Mouse (Mus musculus) lung, embryonic 14.5 days (tissue): ENCODE measurements around the gene Myo1e. TPM values are rescaled to one million over a fixed set of nuclear protein-coding genes. Genes with fewer than 3 reads are reported as not detected.
A peak's percentile ranks its signal among the peaks of the same experiment; 100 is the strongest.

Experiments
- ATAC-seq: fragments of 200-750 bp; cut with Nextera tagmentation; 2 replicates; pipeline ENCODE4 v1.8.0; 2017; ENCODE audit warnings: mild to moderate bottlenecking, moderate TSS enrichment, moderate library complexity; ENCODE audit not compliant: insufficient read depth
- DNase-seq: peaks from one replicate; pipeline ENCODE4 v3.0.0-alpha.2; 2015
- H3K27ac ChIP-seq: fragments of 300-500 bp; sonication (generic); 2 replicates; pipeline ENCODE4 v1.5.1; 2014; ENCODE audit warnings: low read depth, mild to moderate bottlenecking, moderate library complexity
- H3K27me3 ChIP-seq: fragments of 300-500 bp; sonication (generic); 2 replicates; pipeline ENCODE4 v1.6.1; 2014; ENCODE audit warnings: low read length, control low read depth; ENCODE audit not compliant: insufficient read depth
- H3K36me3 ChIP-seq: fragments of 300-500 bp; sonication (generic); 2 replicates; pipeline ENCODE4 v1.6.1; 2014; ENCODE audit warnings: control low read depth; ENCODE audit not compliant: insufficient read depth
- H3K4me1 ChIP-seq: fragments of 300-500 bp; sonication (generic); 2 replicates; pipeline ENCODE4 v1.6.1; 2014; ENCODE audit warnings: antibody characterized with exemption, control low read depth; ENCODE audit not compliant: insufficient read depth
- H3K4me2 ChIP-seq: fragments of 300-500 bp; sonication (generic); 2 replicates; pipeline ENCODE4 v1.6.1; 2014; ENCODE audit warnings: mild to moderate bottlenecking
- H3K4me3 ChIP-seq: fragments of 300-500 bp; sonication (generic); 2 replicates; pipeline ENCODE4 v1.5.1; 2014; ENCODE audit warnings: low read depth, low read length
- H3K9ac ChIP-seq: fragments of 300-500 bp; sonication (generic); 2 replicates; pipeline ENCODE4 v1.6.1; 2014
- H3K9me3 ChIP-seq: fragments of 300-500 bp; sonication (generic); 2 replicates; pipeline ENCODE4 v1.6.1; 2016; ENCODE audit warnings: low read depth, low read length, control low read depth
- CTCF ChIP-seq: IDR thresholded peaks from 2 replicates; pipeline ENCODE4 v1.5.1; 2016; ENCODE audit warnings: antibody characterized with exemption, low read depth
- WGBS: fragments of 180-500 bp; shearing (Covaris S2); extraction: QIAGEN DNeasy Blood & Tissue Kit; methylation state at CpG from one replicate; pipeline ENCODE4 v1.1.7; 2014; 5-methylcytosine and 5-hydroxymethylcytosine counted together
- polyA plus RNA-seq: library from polyadenylated mRNA; unstranded; fragments of >200 nt; fragmentation: Nextera tagmentation; extraction: Ambion mirVana; gene quantifications from 2 replicates; pipeline ENCODE4 v1.2.1, GENCODE M21; 2014

The Myo1e gene
- polyA plus RNA-seq, 1 experiment from 2014 or later: 31.4 TPM

GRCm38 (mm10) chr9:70282107-70282506, 75.0 kb downstream of the Myo1e start:
- Histone ChIP-seq H3K4me1 (0 out of 2 replicates have a peak, but pooled peaks cover 2% of the 10 kb centered on the region), H3K9me3 (no peaks in the 10 kb centered on the region), H3K9ac (no peak overlapping the region), H3K4me3 (no peak overlapping the region), H3K36me3 (no peaks in the 10 kb centered on the region), H3K4me2 (no peak overlapping the region), H3K27me3 (no peaks in the 10 kb centered on the region), H3K27ac (no peak overlapping the region)
- DNase-seq: no peak
- no peak for TF ChIP-seq CTCF
- 80% methylated on average over 8 of the region's 8 CpGs for WGBS
- ATAC-seq: no peak

GRCm38 (mm10) chr9:70283151-70283550, 76.0 kb downstream of the Myo1e start:
- 81% methylated on average over 4 of the region's 4 CpGs for whole genome bisulfite sequencing
- no peak overlapping the region for H3K4me2 ChIP-seq
- H3K9me3 ChIP-seq: no peaks in the 10 kb centered on the region
- H3K27me3 ChIP-seq: no peaks in the 10 kb centered on the region
- no peaks in the 10 kb centered on the region for H3K36me3 ChIP-seq
- no peak for ATAC-seq
- no peak overlapping the region for H3K4me3 ChIP-seq
- no peak overlapping the region for H3K9ac ChIP-seq
- 0 out of 2 replicates have a peak, but pooled peaks cover 2% of the 10 kb centered on the region for H3K4me1 ChIP-seq
- DNase-seq: no peak
- TF ChIP-seq CTCF: peak; percentile 32; the same call in 1 of the 2 replicates
- H3K27ac ChIP-seq: no peak overlapping the region

GRCm38 (mm10) chr9:70284584-70285140, 77.5 kb downstream of the Myo1e start:
- Histone ChIP-seq H3K36me3 (no peaks in the 10 kb centered on the region), H3K9me3 (no peaks in the 10 kb centered on the region), H3K4me3 (no peak overlapping the region), H3K9ac (no peak overlapping the region), H3K27me3 (no peaks in the 10 kb centered on the region), H3K4me1 (0 out of 2 replicates have a peak, but pooled peaks cover 2% of the 10 kb centered on the region), H3K4me2 (no peak overlapping the region), H3K27ac (no peak overlapping the region)
- WGBS: 51% methylated on average over 7 of the region's 7 CpGs
- no peak for ATAC-seq
- TF ChIP-seq CTCF: no peak
- DNase-seq: no peak

- whole genome bisulfite sequencing: 48% methylated on average over 10 of the region's 10 CpGs
Measured at GRCm38 (mm10) chr9:70290785-70291184, 83.6 kb downstream of the Myo1e start.

GRCm38 (mm10) chr9:70296916-70297315, 89.8 kb downstream of the Myo1e start:
- Histone ChIP-seq H3K36me3 (peaks cover 11% of the 10 kb centered on the region; the same call in 1 of the 2 replicates), H3K4me1 (no peaks in the 10 kb centered on the region), H3K4me3 (no peak overlapping the region), H3K9me3 (no peaks in the 10 kb centered on the region; the same call in 1 of the 2 replicates), H3K27me3 (no peaks in the 10 kb centered on the region), H3K4me2 (no peak overlapping the region), H3K27ac (no peak overlapping the region), H3K9ac (no peak overlapping the region)
- DNase-seq: no peak
- no peak for TF ChIP-seq CTCF
- 20% methylated on average over 2 of the region's 2 CpGs for WGBS
- no peak for ATAC-seq

More at GRCm38 (mm10) chr9:70290785-70291184, 83.6 kb downstream of the Myo1e start:
- no peak for ATAC-seq
- Histone ChIP-seq H3K4me2 (no peak overlapping the region), H3K27me3 (no peaks in the 10 kb centered on the region), H3K4me3 (no peak overlapping the region), H3K36me3 (no peaks in the 10 kb centered on the region), H3K9ac (no peak overlapping the region), H3K9me3 (no peaks in the 10 kb centered on the region), H3K4me1 (no peaks in the 10 kb centered on the region), H3K27ac (no peak overlapping the region)
- DNase-seq: no peak
- TF ChIP-seq CTCF: no peak

- no peak for TF ChIP-seq CTCF
- Histone ChIP-seq H3K4me2 (no peak overlapping the region), H3K4me1 (no peaks in the 10 kb centered on the region), H3K27ac (no peak overlapping the region), H3K36me3 (peaks cover 16% of the 10 kb centered on the region; the same call in 1 of the 2 replicates), H3K9me3 (no peaks in the 10 kb centered on the region; the same call in 1 of the 2 replicates), H3K4me3 (no peak overlapping the region), H3K9ac (no peak overlapping the region), H3K27me3 (no peaks in the 10 kb centered on the region)
- no peak for ATAC-seq
- DNase-seq: no peak
- WGBS: 59% methylated on average over 7 of the region's 7 CpGs
Measured at GRCm38 (mm10) chr9:70298221-70298620, 91.1 kb downstream of the Myo1e start.

GRCm38 (mm10) chr9:70300705-70301104, 93.6 kb downstream of the Myo1e start:
- Histone ChIP-seq H3K4me1 (no peaks in the 10 kb centered on the region), H3K27me3 (no peaks in the 10 kb centered on the region), H3K4me3 (no peak overlapping the region), H3K36me3 (peaks cover 16% of the 10 kb centered on the region; the same call in 1 of the 2 replicates), H3K4me2 (no peak overlapping the region), H3K9me3 (no peaks in the 10 kb centered on the region; the same call in 1 of the 2 replicates), H3K27ac (no peak overlapping the region), H3K9ac (no peak overlapping the region)
- DNase-seq (no peak), ATAC-seq (no peak)
- 0 out of 2 replicates have a peak, but pooled peaks have one; percentile 4 for TF ChIP-seq CTCF
- 93% methylated on average over 5 of the region's 5 CpGs for WGBS
